Mouse (Mus musculus): ENCODE results near the gene Tead3.

- TF ChIP-seq CTCF (IDR thresholded peaks at IDR 0.05; ENCODE audit: control insufficient read depth, insufficient read depth, insufficient read length): no peak
- TF ChIP-seq MYOD1 (IDR thresholded peaks at IDR 0.05; ENCODE audit: control insufficient read depth, insufficient read length, low read depth): no peak
- no peak for TF ChIP-seq MYOG (IDR thresholded peaks at IDR 0.05; ENCODE audit: control insufficient read depth, extremely low read depth, insufficient read length)
Measured at GRCm38 (mm10) chr17:28321700-28322099, 28.9 kb downstream of the Tead3 start.

Data from C2C12 (cell line).